Mouse (Mus musculus): ENCODE data around the gene Inppl1. TPM values are rescaled to one million over a fixed set of nuclear protein-coding genes. Genes with fewer than 3 reads are reported as not detected.

Inppl1 gene
- 58.1 and 59.2 TPM in 2 replicates for polyA plus RNA-seq (2016; fragmentation: Nextera tagmentation; extraction: Ambion mirVana)

DNA sequence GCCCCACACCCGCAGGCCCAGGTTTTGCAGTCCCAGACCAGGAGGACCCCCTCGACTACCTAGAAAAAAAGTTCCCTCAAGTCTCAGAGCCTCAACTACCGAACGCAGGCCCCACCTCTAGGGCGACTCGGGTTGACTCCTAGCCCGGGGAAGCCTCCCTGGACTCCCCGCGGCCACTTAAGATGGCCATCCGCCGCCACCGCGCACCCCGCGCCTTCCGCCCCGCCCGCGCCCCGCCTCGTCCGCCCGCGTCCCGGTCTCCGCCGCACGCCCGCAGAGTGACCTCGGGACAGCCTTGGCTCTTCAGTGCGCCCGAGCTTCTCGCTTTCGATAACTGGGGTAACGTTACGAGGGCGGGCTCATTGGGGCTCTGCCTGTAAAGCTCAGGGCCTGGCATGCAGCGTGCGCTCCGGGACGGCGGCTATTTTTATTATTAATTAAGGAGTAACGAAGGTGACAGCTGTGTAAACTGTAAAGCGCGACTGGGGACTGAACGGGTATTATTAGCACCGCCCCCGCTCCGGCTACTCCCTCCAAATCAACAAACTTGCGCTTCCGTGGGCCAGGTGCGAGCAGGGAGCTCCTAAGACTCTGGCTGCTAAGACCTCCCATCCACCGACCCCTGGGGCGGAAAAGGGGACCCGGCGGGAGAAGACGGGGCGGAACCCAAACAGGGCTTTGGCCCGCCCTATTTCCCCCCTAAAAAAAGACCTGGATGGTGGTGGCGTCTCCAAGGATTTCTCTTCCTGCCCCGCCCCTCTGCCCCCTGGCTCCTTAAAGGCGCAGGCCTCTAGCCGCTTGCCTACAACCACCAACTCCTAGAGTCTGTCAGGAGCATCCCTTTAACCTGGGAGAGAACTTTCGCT, at the start of gene Inppl1:
TSS of gene Inppl1 (minus strand) at position 624 of the 866 bp plus-strand sequence.
- peak within 1 kb of the TSS; percentile 97 for H3K9ac ChIP-seq (replicated peaks)
- peak; percentile 78 for ATAC-seq (ENCODE audit: insufficient number of reproducible peaks, insufficient read depth, low FRiP score, low TSS enrichment, low read depth)
- peak within 1 kb of the TSS; percentile 94 for H3K4me3 ChIP-seq (replicated peaks)
- H3K4me2 ChIP-seq = peak within 1 kb of the TSS; percentile 80
- H3K27me3 ChIP-seq = no peaks in the 10 kb centered on the region
- under 1% methylated on average over 64 of the region's 64 CpGs for WGBS
- no peaks in the 10 kb centered on the region for H3K9me3 ChIP-seq
- H3K4me1 ChIP-seq (replicated peaks) = peaks cover 33% of the 10 kb centered on the region
- peak within 1 kb of the TSS; percentile 99 for H3K27ac ChIP-seq
- peaks cover 15% of the 10 kb centered on the region for H3K36me3 ChIP-seq

DNA sequence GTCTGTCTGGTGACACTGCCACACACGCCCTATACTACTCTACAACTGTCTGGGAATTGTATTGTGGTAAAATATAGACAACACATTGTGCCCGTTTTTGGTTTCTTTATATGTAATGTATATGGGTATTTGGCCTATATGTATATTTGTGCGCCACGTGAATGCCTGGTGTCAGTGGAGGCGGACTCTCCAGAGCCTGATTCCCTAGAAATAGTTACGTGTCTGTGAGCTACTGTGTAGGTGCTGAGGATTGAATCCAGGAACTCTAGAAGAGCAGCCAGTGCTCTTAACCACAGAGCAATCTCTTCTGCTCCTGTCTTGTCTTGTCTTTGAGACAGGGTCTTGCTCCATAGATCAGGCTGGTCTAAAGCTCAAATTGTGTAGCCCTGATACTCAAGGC, 48.2 kb upstream of the Inppl1 start:
- no peak for ATAC-seq (ENCODE audit: insufficient number of reproducible peaks, insufficient read depth, low FRiP score, low TSS enrichment, low read depth)
- no peaks in the 10 kb centered on the region for H3K9me3 ChIP-seq
- no peaks in the 10 kb centered on the region for H3K4me1 ChIP-seq (replicated peaks)
- WGBS = 82% methylated on average over 6 of the region's 6 CpGs
- H3K4me2 ChIP-seq = no peak overlapping the region
- no peak overlapping the region for H3K9ac ChIP-seq (replicated peaks)
- no peaks in the 10 kb centered on the region for H3K36me3 ChIP-seq
- no peak overlapping the region for H3K4me3 ChIP-seq (replicated peaks)
- peaks cover 3% of the 10 kb centered on the region; the same call in 1 of the 2 replicates for H3K27me3 ChIP-seq
- no peak overlapping the region for H3K27ac ChIP-seq

DNA sequence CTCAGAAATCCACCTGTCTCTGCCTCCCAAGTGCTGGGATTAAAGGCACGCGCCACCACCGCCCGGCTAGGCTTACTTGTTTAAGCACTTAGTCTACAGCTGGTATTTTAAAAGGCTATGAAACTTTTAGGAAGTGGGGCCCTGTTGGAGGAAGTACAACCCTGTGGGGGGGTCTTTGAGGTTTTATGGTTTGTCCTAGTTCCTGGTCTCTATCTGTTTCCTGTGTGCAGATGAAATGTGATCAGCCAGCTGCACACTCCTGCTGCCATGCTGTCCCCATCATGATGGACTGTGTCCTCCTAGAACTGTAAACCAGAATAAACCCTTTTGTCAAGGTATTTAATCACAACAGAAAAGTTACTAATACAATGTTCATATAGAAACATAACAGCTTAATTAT, 46.1 kb upstream of the Inppl1 start:
- no peak for ATAC-seq (ENCODE audit: insufficient number of reproducible peaks, insufficient read depth, low FRiP score, low TSS enrichment, low read depth)
- Histone ChIP-seq H3K4me2 (no peak overlapping the region), H3K36me3 (no peaks in the 10 kb centered on the region), H3K27me3 (no peaks in the 10 kb centered on the region), H3K9ac (replicated peaks) (no peak overlapping the region), H3K27ac (no peak overlapping the region), H3K9me3 (no peaks in the 10 kb centered on the region), H3K4me1 (replicated peaks) (no peaks in the 10 kb centered on the region), H3K4me3 (replicated peaks) (no peak overlapping the region)
- 86% methylated on average over 4 of the region's 4 CpGs for WGBS

DNA sequence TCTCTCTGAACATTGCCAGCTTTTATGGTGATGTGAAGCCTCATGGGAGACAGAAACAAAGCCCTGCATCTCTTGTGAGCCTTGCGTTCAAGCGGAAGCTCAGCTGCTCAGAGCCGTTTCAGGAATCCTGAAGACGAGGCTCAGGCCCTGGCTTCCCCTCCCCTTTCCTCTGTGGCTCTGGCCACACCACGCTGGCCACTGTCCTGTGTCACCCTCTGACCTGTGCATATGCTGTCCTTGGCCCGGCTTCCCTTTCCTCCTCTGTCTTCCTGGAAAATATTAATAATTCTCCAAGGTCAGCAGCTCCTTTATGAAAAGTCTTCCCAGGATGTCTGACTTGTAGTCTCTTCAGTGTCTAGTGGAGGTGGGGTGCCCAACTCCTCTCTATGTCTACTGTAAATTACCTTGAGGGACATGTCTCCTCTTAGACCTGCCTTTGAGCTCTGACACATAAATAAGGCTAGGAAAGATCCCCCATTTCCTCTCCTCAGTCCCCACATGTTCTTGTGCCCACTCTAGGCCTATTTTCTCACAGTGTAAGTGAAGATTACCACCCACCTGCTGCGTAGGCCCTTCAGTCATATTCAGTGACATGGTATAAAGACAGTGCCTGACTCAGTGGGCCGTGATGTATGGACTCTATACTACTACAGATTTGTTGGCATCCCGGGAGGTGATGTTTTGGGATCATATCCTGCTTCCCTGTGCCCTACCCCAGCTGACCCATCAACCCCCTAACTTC, 44.6 kb upstream of the Inppl1 start:
- no peak overlapping the region for H3K9ac ChIP-seq (replicated peaks)
- H3K36me3 ChIP-seq = no peaks in the 10 kb centered on the region
- no peak overlapping the region for H3K4me3 ChIP-seq (replicated peaks)
- no peak overlapping the region for H3K4me2 ChIP-seq
- 69% methylated on average over 9 of the region's 9 CpGs for WGBS
- ATAC-seq (ENCODE audit: insufficient number of reproducible peaks, insufficient read depth, low FRiP score, low TSS enrichment, low read depth) = no peak; the same call in 1 of the 2 replicates
- H3K27me3 ChIP-seq = no peaks in the 10 kb centered on the region
- no peaks in the 10 kb centered on the region for H3K9me3 ChIP-seq
- H3K27ac ChIP-seq = no peak overlapping the region
- H3K4me1 ChIP-seq (replicated peaks) = no peaks in the 10 kb centered on the region

DNA sequence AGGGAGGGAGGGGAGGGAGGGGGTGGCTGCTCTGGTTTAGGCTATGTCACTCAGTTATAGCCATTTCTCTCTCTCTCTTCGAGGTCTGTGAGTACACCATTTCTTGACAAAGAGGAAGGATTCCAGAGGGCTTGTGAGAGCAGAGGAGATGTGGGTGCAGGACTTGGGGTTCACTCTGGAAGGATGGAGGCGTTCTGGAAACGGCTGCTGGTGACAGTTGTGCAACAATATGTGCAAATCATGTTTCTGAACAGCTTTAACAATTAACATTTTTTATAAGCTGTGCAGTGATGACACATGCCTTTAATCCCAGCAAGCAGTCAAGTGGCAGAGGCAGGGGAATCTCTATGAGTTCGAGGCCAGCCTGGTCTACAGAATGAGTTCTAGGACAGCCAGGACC, 42.8 kb upstream of the Inppl1 start:
- Histone ChIP-seq H3K4me2 (no peak overlapping the region), H3K4me3 (replicated peaks) (no peak overlapping the region), H3K27me3 (no peaks in the 10 kb centered on the region), H3K9me3 (no peaks in the 10 kb centered on the region), H3K36me3 (no peaks in the 10 kb centered on the region), H3K4me1 (replicated peaks) (no peaks in the 10 kb centered on the region), H3K9ac (replicated peaks) (no peak overlapping the region), H3K27ac (no peak overlapping the region)
- no peak for ATAC-seq (ENCODE audit: insufficient number of reproducible peaks, insufficient read depth, low FRiP score, low TSS enrichment, low read depth)
- 77% methylated on average over 4 of the region's 4 CpGs for WGBS

DNA sequence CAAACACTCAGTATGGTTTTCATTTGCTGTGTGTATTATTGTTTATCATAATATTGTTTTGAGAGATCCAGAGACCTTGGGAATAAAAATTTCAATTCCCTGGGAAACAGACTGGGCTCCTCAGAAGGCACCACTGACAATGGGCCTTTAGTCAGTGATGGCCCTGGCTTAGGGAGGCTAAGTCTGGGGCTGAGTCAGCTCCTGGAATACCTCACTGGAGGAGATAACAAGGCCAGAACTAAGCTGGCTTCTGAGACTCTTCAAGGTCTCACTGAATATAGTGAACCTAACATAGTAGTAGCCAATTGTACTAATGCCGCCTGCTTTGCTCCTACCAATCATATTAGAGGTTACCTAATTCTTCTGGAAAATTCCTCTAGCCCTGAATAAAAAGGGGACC, 37.9 kb upstream of the Inppl1 start:
- H3K4me1 ChIP-seq (replicated peaks) = no peaks in the 10 kb centered on the region
- no peak overlapping the region for H3K27ac ChIP-seq
- no peaks in the 10 kb centered on the region for H3K27me3 ChIP-seq
- H3K4me2 ChIP-seq = no peak overlapping the region
- no peak overlapping the region for H3K4me3 ChIP-seq (replicated peaks)
- no peaks in the 10 kb centered on the region for H3K36me3 ChIP-seq
- no peak for ATAC-seq (ENCODE audit: insufficient number of reproducible peaks, insufficient read depth, low FRiP score, low TSS enrichment, low read depth)
- 91% methylated on average over 1 of the region's 1 CpGs for WGBS
- no peak overlapping the region for H3K9ac ChIP-seq (replicated peaks)
- no peaks in the 10 kb centered on the region for H3K9me3 ChIP-seq

DNA sequence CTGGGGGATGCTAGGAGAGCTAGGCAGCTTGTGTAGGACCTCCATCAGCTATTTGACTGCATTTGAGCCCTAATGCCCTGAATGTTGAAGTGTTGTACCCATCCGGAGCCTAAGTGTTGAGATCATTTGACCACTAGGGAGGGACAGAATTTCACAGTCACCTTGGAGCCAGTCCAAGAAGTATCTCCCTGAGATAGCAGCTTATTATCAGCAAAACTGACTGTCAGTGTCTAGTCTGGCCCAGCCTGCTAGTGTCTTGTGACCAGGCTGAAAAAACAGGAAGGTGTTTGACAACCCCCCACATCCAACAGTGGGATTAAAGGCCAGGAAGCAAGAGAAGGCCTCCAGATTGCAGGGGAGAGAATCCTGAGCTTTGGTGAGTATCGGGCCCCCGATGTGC, 33.3 kb upstream of the Inppl1 start:
- no peaks in the 10 kb centered on the region for H3K36me3 ChIP-seq
- H3K27me3 ChIP-seq = no peaks in the 10 kb centered on the region
- ATAC-seq (ENCODE audit: insufficient number of reproducible peaks, insufficient read depth, low FRiP score, low TSS enrichment, low read depth) = no peak
- 92% methylated on average over 3 of the region's 3 CpGs for WGBS
- no peaks in the 10 kb centered on the region for H3K9me3 ChIP-seq
- H3K4me3 ChIP-seq (replicated peaks) = no peak overlapping the region
- H3K4me1 ChIP-seq (replicated peaks) = no peaks in the 10 kb centered on the region
- H3K27ac ChIP-seq = no peak overlapping the region
- H3K9ac ChIP-seq (replicated peaks) = no peak overlapping the region
- H3K4me2 ChIP-seq = no peak overlapping the region

DNA sequence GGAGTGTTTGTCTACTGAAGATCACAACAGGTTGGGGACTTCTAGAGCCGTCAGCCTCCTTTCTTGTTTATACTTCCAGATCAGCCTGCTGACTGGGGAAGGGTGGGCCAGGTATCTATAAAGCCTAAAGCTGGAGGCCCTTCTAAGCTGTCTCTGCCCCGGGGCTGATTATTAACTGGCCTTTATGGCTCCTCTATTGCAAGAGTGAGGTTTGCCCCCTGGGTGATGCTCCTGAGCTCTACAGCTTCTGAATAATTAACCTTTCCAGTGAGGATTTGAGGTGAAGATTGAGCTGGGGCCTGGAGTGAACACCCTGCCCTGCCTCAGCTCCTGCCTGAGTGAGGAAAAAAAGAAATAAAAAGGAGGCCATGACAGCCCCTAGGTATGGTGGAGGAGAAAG, 32.6 kb upstream of the Inppl1 start, which contains the start of gene Folr1:
TSS of gene Folr1 (minus strand) at position 160 of the 400 bp plus-strand sequence.
- no peak for ATAC-seq (ENCODE audit: insufficient number of reproducible peaks, insufficient read depth, low FRiP score, low TSS enrichment, low read depth)
- H3K4me2 ChIP-seq = no peak within 1 kb of the TSS
- WGBS = 47% methylated on average over 2 of the region's 2 CpGs
- H3K36me3 ChIP-seq = no peaks in the 10 kb centered on the region
- no peaks in the 10 kb centered on the region for H3K4me1 ChIP-seq (replicated peaks)
- no peak within 1 kb of the TSS for H3K9ac ChIP-seq (replicated peaks)
- H3K9me3 ChIP-seq = no peaks in the 10 kb centered on the region
- H3K27me3 ChIP-seq = no peaks in the 10 kb centered on the region
- H3K4me3 ChIP-seq (replicated peaks) = no peak within 1 kb of the TSS
- H3K27ac ChIP-seq = no peak within 1 kb of the TSS

DNA sequence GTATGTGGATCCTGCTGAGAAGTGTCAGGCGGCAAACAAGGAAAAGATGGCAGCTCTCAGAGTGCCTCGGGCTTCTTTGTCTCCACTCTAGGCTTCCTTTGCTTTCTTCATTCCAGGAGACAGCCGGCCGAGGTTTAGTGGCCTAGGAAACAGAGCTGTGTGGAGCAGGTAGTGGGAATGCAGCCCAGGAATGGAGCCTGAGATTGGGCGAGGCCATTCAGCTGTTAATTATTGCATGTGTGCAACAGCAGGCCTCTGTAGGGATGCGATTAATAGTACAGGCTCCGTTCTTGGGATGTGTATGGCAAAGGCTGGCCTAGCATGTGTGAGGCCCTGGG, 31.1 kb upstream of the Inppl1 start:
- Histone ChIP-seq H3K4me1 (replicated peaks) (no peaks in the 10 kb centered on the region), H3K4me3 (replicated peaks) (no peak overlapping the region), H3K9ac (replicated peaks) (no peak overlapping the region), H3K4me2 (no peak overlapping the region), H3K36me3 (no peaks in the 10 kb centered on the region), H3K9me3 (no peaks in the 10 kb centered on the region), H3K27me3 (no peaks in the 10 kb centered on the region), H3K27ac (no peak overlapping the region)
- 75% methylated on average over 7 of the region's 7 CpGs for WGBS
- no peak for ATAC-seq (ENCODE audit: insufficient number of reproducible peaks, insufficient read depth, low FRiP score, low TSS enrichment, low read depth)

DNA sequence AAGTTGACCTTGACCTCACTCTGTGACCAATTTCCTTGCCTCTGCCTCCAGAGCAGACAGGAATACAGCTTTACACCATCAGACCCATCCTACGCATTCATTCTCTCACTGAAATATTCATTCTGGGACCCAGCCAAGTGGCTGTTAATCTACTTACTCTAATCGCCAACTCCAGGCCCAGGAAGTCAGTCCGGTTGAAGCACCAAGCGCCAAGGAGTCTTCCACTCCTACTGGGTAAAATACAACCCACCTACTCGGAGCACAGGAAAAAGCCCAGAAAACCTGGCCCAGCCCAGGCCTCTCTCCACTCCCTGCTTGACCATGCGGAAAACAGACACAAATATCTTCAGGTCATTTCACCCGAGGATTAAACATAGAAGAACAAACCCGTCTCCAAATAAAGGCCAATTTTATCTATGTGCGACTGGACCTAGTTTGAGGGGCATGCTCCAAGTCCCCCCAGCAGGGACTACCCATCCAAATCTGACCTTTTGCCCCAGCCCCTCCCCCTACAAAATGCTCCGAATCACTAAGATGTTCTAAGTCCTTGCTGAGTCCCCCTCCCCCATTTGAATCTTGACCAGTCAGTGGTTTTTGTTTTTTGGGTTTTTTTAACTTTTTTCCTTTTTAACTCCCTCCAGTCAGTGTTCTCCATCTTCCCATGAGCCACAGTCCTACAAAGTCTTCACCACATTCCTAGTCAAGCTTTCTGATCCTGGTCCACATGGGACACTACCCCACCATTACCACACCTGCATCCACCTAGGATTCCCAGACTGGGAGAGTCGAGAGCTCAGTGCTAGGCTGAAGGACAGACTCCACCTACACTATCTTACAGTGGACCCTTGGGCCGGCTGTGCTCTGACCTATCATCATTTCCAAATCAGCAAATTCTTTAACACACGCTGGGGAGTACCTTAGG, 30.5 kb upstream of the Inppl1 start:
- 83% methylated on average over 13 of the region's 13 CpGs for WGBS
- no peak overlapping the region for H3K4me3 ChIP-seq (replicated peaks)

DNA sequence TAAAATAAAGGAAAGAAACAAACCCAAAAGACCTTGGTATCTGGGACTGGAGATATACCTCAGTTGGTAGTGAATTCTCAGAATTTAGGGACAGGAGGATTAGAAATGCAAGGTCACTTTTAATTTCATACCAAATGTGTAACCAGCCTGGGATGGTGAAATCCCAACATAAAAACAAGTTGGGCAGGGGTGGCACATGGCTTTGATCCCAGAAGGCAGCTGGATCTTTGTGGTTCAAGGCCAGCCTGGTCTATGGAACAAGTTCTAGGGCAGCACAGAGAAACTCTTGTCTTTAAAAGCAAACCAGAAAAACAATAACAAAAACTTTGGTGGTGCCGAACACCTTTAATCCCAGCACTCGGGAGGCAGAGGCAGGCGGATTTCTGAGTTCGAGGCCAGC, 29.5 kb upstream of the Inppl1 start:
- H3K9me3 ChIP-seq = no peaks in the 10 kb centered on the region
- H3K4me1 ChIP-seq (replicated peaks) = no peaks in the 10 kb centered on the region
- H3K9ac ChIP-seq (replicated peaks) = no peak overlapping the region
- no peak overlapping the region for H3K4me2 ChIP-seq
- H3K4me3 ChIP-seq (replicated peaks) = no peak overlapping the region
- no peak overlapping the region for H3K27ac ChIP-seq
- ATAC-seq (ENCODE audit: insufficient number of reproducible peaks, insufficient read depth, low FRiP score, low TSS enrichment, low read depth) = no peak
- no peaks in the 10 kb centered on the region for H3K36me3 ChIP-seq
- WGBS = 95% methylated on average over 4 of the region's 4 CpGs
- H3K27me3 ChIP-seq = no peaks in the 10 kb centered on the region

More for the DNA sequence above, 30.5 kb upstream of the Inppl1 start:
- no peak overlapping the region for H3K9ac ChIP-seq (replicated peaks)
- H3K9me3 ChIP-seq = no peaks in the 10 kb centered on the region
- H3K4me1 ChIP-seq (replicated peaks) = no peaks in the 10 kb centered on the region
- no peak overlapping the region for H3K4me2 ChIP-seq
- no peak overlapping the region for H3K27ac ChIP-seq
- no peaks in the 10 kb centered on the region for H3K36me3 ChIP-seq
- H3K27me3 ChIP-seq = no peaks in the 10 kb centered on the region
- no peak for ATAC-seq (ENCODE audit: insufficient number of reproducible peaks, insufficient read depth, low FRiP score, low TSS enrichment, low read depth)

Measured in limb, embryonic 12.5 days (tissue).